Mouse (Mus musculus) stomach, embryonic 16.5 days (tissue): ENCODE measurements around the gene Nr2f2. TPM values are rescaled to one million over a fixed set of nuclear protein-coding genes. Genes with fewer than 3 reads are reported as not detected.
A peak's percentile ranks its signal among the peaks of the same experiment; 100 is the strongest.

ENCODE experiments used
- ATAC-seq: fragments of 200-750 bp; cut with Nextera tagmentation; 2 replicates; pipeline ENCODE4 v1.8.0; 2017; ENCODE audit warnings: moderate number of reproducible peaks, moderate TSS enrichment; ENCODE audit not compliant: insufficient read depth, low FRiP score
- H3K27ac ChIP-seq: fragments of 300-500 bp; sonication (generic); 2 replicates; pipeline ENCODE4 v1.5.1; 2014; ENCODE audit warnings: low read length
- H3K27me3 ChIP-seq: fragments of 300-500 bp; sonication (generic); 2 replicates; pipeline ENCODE4 v1.6.1; 2014; ENCODE audit warnings: low read length, control low read depth, mixed read lengths; ENCODE audit not compliant: control insufficient read depth, insufficient read depth
- H3K36me3 ChIP-seq: fragments of 300-500 bp; sonication (generic); 2 replicates; pipeline ENCODE4 v1.6.1; 2014; ENCODE audit warnings: low read length; ENCODE audit not compliant: control insufficient read depth, insufficient read depth
- H3K4me1 ChIP-seq: fragments of 300-500 bp; sonication (generic); 2 replicates; pipeline ENCODE4 v1.6.1; 2014; ENCODE audit warnings: low read length, control low read depth, mixed read lengths; ENCODE audit not compliant: control insufficient read depth, insufficient read depth
- H3K4me2 ChIP-seq: fragments of 300-500 bp; sonication (generic); 2 replicates; pipeline ENCODE4 v1.6.1; 2014; ENCODE audit warnings: low read depth, low read length, mixed read lengths
- H3K4me3 ChIP-seq: fragments of 300-500 bp; sonication (generic); replicated peaks from 2 replicates; pipeline ENCODE4 v1.5.1; 2014; ENCODE audit warnings: mild to moderate bottlenecking, low read length
- H3K9ac ChIP-seq: fragments of 300-500 bp; sonication (generic); 2 replicates; pipeline ENCODE4 v1.6.1; 2014; ENCODE audit warnings: low read length
- H3K9me3 ChIP-seq: fragments of 300-500 bp; sonication (generic); replicated peaks from 2 replicates; pipeline ENCODE4 v1.6.1; 2016; ENCODE audit warnings: low read length, control low read depth; ENCODE audit not compliant: control insufficient read depth
- WGBS: fragments of 180-500 bp; shearing (Covaris S2); extraction: QIAGEN DNeasy Blood & Tissue Kit; methylation state at CpG from one replicate; pipeline ENCODE4 v1.1.7; 2014; 5-methylcytosine and 5-hydroxymethylcytosine counted together
- polyA plus RNA-seq: library from polyadenylated mRNA; unstranded; fragments of >200 nt; fragmentation: Nextera tagmentation; extraction: Ambion mirVana; gene quantifications from 2 replicates; pipeline ENCODE4 v1.2.1, GENCODE M21; 2015

Nr2f2 gene
- polyA plus RNA-seq, 1 experiment from 2014 or later: 64.6 TPM

- Histone ChIP-seq H3K36me3 (no peaks in the 10 kb centered on the region), H3K9ac (peak overlapping the region; percentile 90), H3K4me2 (peak overlapping the region; percentile 64), H3K27me3 (peaks cover 3% of the 10 kb centered on the region; the same call in 1 of the 2 replicates), H3K4me3 (peak overlapping the region; percentile 51), H3K4me1 (peaks cover 48% of the 10 kb centered on the region), H3K9me3 (no peaks in the 10 kb centered on the region), H3K27ac (peak overlapping the region; percentile 83)
- no peak for ATAC-seq
- WGBS: 35% methylated on average over 11 of the region's 11 CpGs
Measured at GRCm38 (mm10) chr7:70348977-70349615, 17.4 kb downstream of the Nr2f2 start.

- peak overlapping the region; percentile 90 for H3K9ac ChIP-seq
- H3K4me3 ChIP-seq: peak overlapping the region; percentile 33
- H3K27me3 ChIP-seq: peaks cover 3% of the 10 kb centered on the region; the same call in 1 of the 2 replicates
- H3K27ac ChIP-seq: peak overlapping the region; percentile 83
- no peaks in the 10 kb centered on the region for H3K9me3 ChIP-seq
- no peak for ATAC-seq
- WGBS: 27% methylated on average over 30 of the region's 30 CpGs
- peaks cover 51% of the 10 kb centered on the region for H3K4me1 ChIP-seq
- no peaks in the 10 kb centered on the region for H3K36me3 ChIP-seq
- H3K4me2 ChIP-seq: peak overlapping the region; percentile 64
Measured at GRCm38 (mm10) chr7:70348064-70348976, 18.2 kb downstream of the Nr2f2 start.

GRCm38 (mm10) chr7:70347618-70347958 is 18.9 kb downstream of the Nr2f2 start:
- no peaks in the 10 kb centered on the region for H3K36me3 ChIP-seq
- H3K4me1 ChIP-seq: peaks cover 51% of the 10 kb centered on the region
- peak overlapping the region; percentile 64 for H3K4me2 ChIP-seq
- H3K27me3 ChIP-seq: peaks cover 3% of the 10 kb centered on the region; the same call in 1 of the 2 replicates
- whole genome bisulfite sequencing: 43% methylated on average over 14 of the region's 14 CpGs
- ATAC-seq: no peak
- peak overlapping the region; percentile 90 for H3K9ac ChIP-seq
- no peaks in the 10 kb centered on the region for H3K9me3 ChIP-seq
- peak overlapping the region; percentile 83 for H3K27ac ChIP-seq
- H3K4me3 ChIP-seq: peak overlapping the region; percentile 33

- ATAC-seq: no peak
- H3K27me3 ChIP-seq: peaks cover 3% of the 10 kb centered on the region; the same call in 1 of the 2 replicates
- peaks cover 50% of the 10 kb centered on the region for H3K4me1 ChIP-seq
- H3K4me2 ChIP-seq: peak overlapping the region; percentile 64
- 33% methylated on average over 20 of the region's 20 CpGs for WGBS
- no peaks in the 10 kb centered on the region for H3K36me3 ChIP-seq
- no peaks in the 10 kb centered on the region for H3K9me3 ChIP-seq
- peak overlapping the region; percentile 44 for H3K4me3 ChIP-seq
- H3K27ac ChIP-seq: peak overlapping the region; percentile 83
- peak overlapping the region; percentile 90 for H3K9ac ChIP-seq
Measured at GRCm38 (mm10) chr7:70346951-70347617, 19.5 kb downstream of the Nr2f2 start.

- Histone ChIP-seq H3K27ac (peak overlapping the region; percentile 83), H3K4me3 (peak overlapping the region; percentile 44), H3K4me1 (peaks cover 49% of the 10 kb centered on the region), H3K9ac (peak overlapping the region; percentile 71), H3K4me2 (peak overlapping the region; percentile 64), H3K36me3 (no peaks in the 10 kb centered on the region), H3K9me3 (no peaks in the 10 kb centered on the region), H3K27me3 (peaks cover 3% of the 10 kb centered on the region; the same call in 1 of the 2 replicates)
- ATAC-seq: peak; percentile 23; the same call in 1 of the 2 replicates
- 5% methylated on average over 35 of the region's 35 CpGs for WGBS
Measured at GRCm38 (mm10) chr7:70346010-70346536, 20.5 kb downstream of the Nr2f2 start.

GRCm38 (mm10) chr7:70343426-70343825 is 23.1 kb downstream of the Nr2f2 start:
- no peaks in the 10 kb centered on the region for H3K36me3 ChIP-seq
- H3K27ac ChIP-seq: no peak overlapping the region
- H3K4me1 ChIP-seq: peaks cover 36% of the 10 kb centered on the region
- no peaks in the 10 kb centered on the region for H3K9me3 ChIP-seq
- no peak overlapping the region for H3K9ac ChIP-seq
- H3K27me3 ChIP-seq: peaks cover 3% of the 10 kb centered on the region; the same call in 1 of the 2 replicates
- no peak for ATAC-seq
- WGBS: 50% methylated on average over 5 of the region's 5 CpGs
- no peak overlapping the region for H3K4me2 ChIP-seq
- no peak overlapping the region for H3K4me3 ChIP-seq

GRCm38 (mm10) chr7:70342771-70343170 is 23.8 kb downstream of the Nr2f2 start:
- peaks cover 3% of the 10 kb centered on the region; the same call in 1 of the 2 replicates for H3K27me3 ChIP-seq
- peaks cover 30% of the 10 kb centered on the region for H3K4me1 ChIP-seq
- WGBS: 55% methylated on average over 8 of the region's 8 CpGs
- H3K4me3 ChIP-seq: no peak overlapping the region
- ATAC-seq: no peak
- no peak overlapping the region for H3K27ac ChIP-seq
- no peaks in the 10 kb centered on the region for H3K36me3 ChIP-seq
- no peaks in the 10 kb centered on the region for H3K9me3 ChIP-seq
- H3K9ac ChIP-seq: no peak overlapping the region
- H3K4me2 ChIP-seq: no peak overlapping the region

GRCm38 (mm10) chr7:70342076-70342475 is 24.5 kb downstream of the Nr2f2 start:
- Histone ChIP-seq H3K9me3 (no peaks in the 10 kb centered on the region), H3K36me3 (no peaks in the 10 kb centered on the region), H3K4me3 (no peak overlapping the region), H3K9ac (no peak overlapping the region), H3K27me3 (peaks cover 3% of the 10 kb centered on the region), H3K4me2 (no peak overlapping the region), H3K4me1 (peaks cover 27% of the 10 kb centered on the region), H3K27ac (no peak overlapping the region)
- WGBS: 60% methylated on average over 2 of the region's 2 CpGs
- no peak for ATAC-seq
